Mouse (Mus musculus): ENCODE data around the gene Hist1h2bb.

Gene Hist1h2bb

DNA sequence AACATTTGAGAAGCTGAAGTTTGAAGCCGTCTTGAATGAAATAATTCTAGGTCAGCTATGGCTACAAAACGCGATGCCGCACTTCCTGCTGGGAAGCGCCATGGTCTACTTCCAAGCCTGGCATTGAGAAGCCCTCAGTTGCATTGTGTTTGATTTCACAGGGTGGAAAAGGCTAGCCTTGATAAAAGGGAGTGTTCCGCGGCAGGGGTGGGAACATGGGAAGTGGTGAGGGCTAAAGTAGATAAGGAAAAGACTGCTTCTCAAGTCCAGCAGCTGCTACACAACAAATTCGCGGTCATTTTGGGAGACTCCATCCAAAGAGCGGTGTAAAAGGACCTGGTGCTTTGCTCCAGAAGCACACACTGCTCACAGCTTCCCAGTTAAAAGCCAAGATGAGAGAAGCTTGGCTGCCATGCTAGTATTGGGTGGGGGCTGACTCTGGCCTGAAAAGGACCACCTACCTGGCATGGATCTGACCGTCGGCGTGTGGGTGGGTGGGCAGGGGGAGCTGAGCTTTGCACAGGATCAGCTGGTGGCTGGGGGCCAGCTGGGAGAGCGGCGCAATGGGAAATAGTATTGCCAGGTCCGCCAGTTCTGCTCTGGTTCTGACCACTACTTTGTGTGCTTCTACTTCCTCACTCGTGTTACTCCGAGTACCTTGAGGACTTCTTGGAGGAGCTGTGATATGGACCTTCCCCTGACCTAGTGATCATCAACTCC is 17.9 kb upstream of the Hist1h2bb start:
- DNase-seq (ENCODE audit: low read depth, low spot score), result no peak

GRCm38 (mm10) chr13:23729192-23729525 is 17.4 kb upstream of the Hist1h2bb start:
- DNase-seq (ENCODE audit: low read depth, low spot score), result no peak

GRCm38 (mm10) chr13:23729706-23730105 is 16.8 kb upstream of the Hist1h2bb start:
- DNase-seq (ENCODE audit: low read depth, low spot score), result no peak

DNA sequence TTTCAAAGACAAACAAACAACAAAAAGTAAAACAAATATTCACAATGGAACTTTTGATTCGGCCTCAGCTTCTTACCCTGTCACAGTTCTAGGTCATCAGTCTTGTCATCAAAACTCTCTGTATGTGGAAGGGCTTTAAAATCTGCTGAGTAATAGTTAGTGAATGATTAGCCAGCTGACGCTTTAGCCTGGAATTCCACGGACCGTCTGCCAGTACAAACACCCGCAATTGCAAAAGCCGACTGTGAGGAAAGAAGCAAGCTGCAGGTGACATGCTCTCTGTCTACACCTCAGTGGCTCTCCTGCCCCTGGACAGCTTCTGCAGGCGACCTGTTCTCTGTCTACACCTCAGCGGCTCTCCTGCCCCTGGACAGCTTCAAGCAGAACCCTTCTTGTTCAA is 16.1 kb upstream of the Hist1h2bb start:
- no peak for DNase-seq (ENCODE audit: low read depth, low spot score)

DNA sequence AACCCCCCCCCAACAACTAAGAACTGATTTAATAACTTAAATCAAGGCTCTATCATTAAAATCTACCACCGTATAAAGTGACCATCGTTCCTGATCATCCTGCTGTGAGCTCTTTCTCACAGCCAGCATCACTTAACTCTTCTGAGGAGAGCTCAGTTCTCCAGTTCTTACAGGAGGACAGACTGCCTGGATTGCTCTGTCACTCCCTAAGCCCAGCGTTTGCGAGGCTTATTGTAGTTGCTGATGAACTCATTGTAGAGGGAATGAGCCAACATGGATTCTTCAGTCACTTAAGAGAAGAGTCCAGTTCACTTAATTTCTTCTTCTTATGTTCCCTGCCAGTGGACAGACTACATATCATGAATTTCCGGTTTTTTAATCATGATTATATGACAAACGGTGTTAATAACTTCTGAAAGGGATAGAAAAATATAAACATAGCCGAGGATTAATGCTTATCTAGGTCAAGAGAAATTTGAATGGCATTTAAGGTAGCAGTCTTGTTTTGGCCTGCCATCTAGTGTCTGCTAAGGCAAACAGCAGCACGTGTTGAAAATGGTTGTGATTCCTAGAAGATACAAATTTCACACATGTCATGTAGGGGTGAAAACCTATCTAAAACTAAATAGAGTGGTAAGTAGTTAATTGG is 14.3 kb upstream of the Hist1h2bb start:
- no peak for DNase-seq (ENCODE audit: low read depth, low spot score)

- no peak for DNase-seq (ENCODE audit: low read depth, low spot score)
Measured at GRCm38 (mm10) chr13:23737091-23737490, 9.4 kb upstream of the Hist1h2bb start.

GRCm38 (mm10) chr13:23738041-23738440 is 8.5 kb upstream of the Hist1h2bb start:
- no peak for DNase-seq (ENCODE audit: low read depth, low spot score)

- DNase-seq (ENCODE audit: low read depth, low spot score), result peak; percentile 95
Measured at GRCm38 (mm10) chr13:23738677-23739068, 7.9 kb upstream of the Hist1h2bb start, which contains the start of gene Hist1h1c. TSS of gene Hist1h1c (plus strand) at chr13:23738808.

- peak; percentile 99 for DNase-seq (ENCODE audit: low read depth, low spot score)
Measured at GRCm38 (mm10) chr13:23739069-23739921, 7.2 kb upstream of the Hist1h2bb start.

DNA sequence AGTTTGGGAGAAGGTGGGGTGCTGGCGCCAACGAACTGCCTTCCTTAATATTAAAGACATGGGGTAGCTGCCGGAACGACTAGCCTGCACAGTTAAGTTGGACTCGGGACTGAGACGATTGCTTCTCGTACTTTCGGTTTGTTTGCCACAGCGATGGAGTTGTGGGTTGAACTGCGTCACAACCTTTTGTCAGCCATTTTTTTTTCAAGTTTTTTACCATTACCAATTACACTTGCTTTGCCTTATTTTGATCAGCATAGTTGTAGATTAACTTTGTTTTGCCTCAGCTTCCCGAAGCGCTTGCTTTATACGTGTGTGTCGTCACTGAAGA is 6.6 kb upstream of the Hist1h2bb start:
- no peak for DNase-seq (ENCODE audit: low read depth, low spot score)

- peak; percentile 32 for DNase-seq (ENCODE audit: low read depth, low spot score)
Measured at GRCm38 (mm10) chr13:23740256-23740840, 6.2 kb upstream of the Hist1h2bb start.

DNA sequence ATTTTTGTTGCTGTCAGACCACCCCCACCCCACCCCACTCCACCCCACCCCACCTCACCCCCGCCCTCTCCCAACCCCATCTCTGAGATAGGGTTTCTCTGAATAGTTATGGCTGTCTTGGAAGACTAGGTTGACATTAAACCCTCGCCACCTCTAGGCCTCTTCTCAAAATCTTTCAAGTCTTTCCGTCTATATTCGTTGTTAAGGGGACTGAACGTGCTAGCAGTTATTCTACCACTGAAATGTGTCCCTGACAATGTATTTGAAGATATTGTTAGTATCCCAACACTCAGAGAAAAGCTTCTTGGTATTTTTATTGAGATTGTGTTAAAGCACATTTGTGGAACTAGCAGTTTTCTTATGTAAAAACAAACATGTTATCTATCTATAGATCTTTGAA is 5.6 kb upstream of the Hist1h2bb start:
- DNase-seq (ENCODE audit: low read depth, low spot score), result peak; percentile 27

GRCm38 (mm10) chr13:23742007-23742406 is 4.5 kb upstream of the Hist1h2bb start:
- DNase-seq (ENCODE audit: low read depth, low spot score), result peak; percentile 92

- peak; percentile 45 for DNase-seq (ENCODE audit: low read depth, low spot score)
Measured at GRCm38 (mm10) chr13:23743215-23743614, 3.3 kb upstream of the Hist1h2bb start.

DNA sequence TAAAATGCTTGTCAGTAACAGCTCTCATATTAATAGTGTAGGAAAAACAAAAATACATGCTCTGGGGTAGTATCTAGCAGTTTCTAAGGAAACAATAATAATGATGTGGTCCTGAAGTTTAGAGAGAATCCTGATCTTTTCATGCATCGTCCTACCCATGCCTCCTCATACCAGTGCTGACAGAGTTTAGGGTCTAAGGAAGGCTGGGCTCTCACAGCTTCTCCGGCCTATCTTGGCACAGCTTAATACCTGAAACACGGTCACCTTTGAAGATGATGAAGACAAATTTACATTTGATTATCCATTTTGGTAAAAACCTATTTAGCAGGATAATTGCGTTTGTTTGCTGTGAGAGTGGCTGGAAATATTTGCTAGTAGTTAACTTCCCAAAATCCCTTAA is 2.6 kb upstream of the Hist1h2bb start:
- peak; percentile 62 for DNase-seq (ENCODE audit: low read depth, low spot score)

- peak; percentile 65 for DNase-seq (ENCODE audit: low read depth, low spot score)
Measured at GRCm38 (mm10) chr13:23744421-23745380, 1.8 kb upstream of the Hist1h2bb start.

GRCm38 (mm10) chr13:23745381-23746161 is 963 bp upstream of the Hist1h2bb start, which contains the start of gene Hist1h3c:
TSS of gene Hist1h3c (minus strand) at chr13:23745602.
- peak; percentile 93 for DNase-seq (ENCODE audit: low read depth, low spot score)

DNA sequence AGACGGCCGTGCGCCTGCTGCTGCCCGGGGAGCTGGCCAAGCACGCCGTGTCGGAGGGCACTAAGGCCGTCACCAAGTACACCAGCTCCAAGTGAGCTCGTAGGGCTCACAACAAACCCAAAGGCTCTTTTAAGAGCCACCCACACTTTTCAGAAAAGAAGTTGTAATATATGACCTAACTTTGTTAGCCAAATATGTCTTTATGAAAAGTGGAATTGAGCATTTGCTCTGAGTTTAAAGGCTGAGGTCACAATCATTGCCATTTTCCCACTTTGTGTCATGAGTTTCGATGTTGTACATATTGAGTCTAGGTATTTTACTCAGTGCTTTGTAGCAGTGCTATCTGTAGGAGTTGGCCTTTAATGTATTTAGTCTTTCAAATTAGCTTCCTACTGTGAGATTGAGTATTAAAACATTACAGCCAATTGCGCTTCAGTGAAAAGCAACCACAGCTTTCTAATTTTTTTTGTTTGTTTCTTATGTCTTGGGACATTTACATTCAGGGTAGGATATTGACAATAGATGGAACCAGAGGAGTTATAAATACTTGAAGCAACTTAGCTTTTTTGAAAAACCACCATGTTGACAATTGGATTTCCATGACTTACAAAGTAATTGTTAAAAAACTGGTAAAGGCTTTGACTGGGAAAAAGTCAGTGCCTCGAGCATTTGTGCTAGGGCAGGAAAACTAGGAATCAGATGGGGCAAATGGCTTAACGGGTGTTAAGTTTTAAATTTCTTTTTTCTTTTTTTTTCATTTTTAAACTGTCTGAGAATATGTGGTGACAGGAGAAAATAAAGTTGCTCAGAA is 752 bp downstream of the Hist1h2bb start:
- peak; percentile 62 for DNase-seq (ENCODE audit: low read depth, low spot score)

- peak; percentile 69 for DNase-seq (ENCODE audit: low read depth, low spot score)
Measured at GRCm38 (mm10) chr13:23747892-23748288, 1.4 kb downstream of the Hist1h2bb start.

All from ZHBTc4 (cell line).